Mouse (Mus musculus): Measurements from ENCODE around the gene Mmp13. TPM values are rescaled to one million over a fixed set of nuclear protein-coding genes. Genes with fewer than 3 reads are reported as not detected.
"Not testable (repeated sequence)": the region's sequence is repeated elsewhere in the genome, so short reads cannot be mapped to it uniquely, and the experiment has no call there.

Gene Mmp13
- polyA plus RNA-seq (2015; fragmentation: Nextera tagmentation; extraction: Ambion mirVana): 3.8 TPM in 1 of 2 replicates, not detected in the other

GRCm38 (mm10) chr9:7272214-7272613, at the start of gene Mmp13:
TSS of gene Mmp13 (plus strand) at chr9:7272514.
- no peak within 1 kb of the TSS for H3K4me3 ChIP-seq (ENCODE audit: low read depth, low read length)
- H3K4me2 ChIP-seq (ENCODE audit: low read length): no peak within 1 kb of the TSS
- WGBS: 82% methylated on average over 1 of the region's 1 CpGs
- ATAC-seq: no peak
- no peak within 1 kb of the TSS for H3K27ac ChIP-seq (ENCODE audit: low read length)
- H3K4me1 ChIP-seq (ENCODE audit: control insufficient read depth, insufficient read depth, low read length): no peaks in the 10 kb centered on the region
- H3K27me3 ChIP-seq (ENCODE audit: control insufficient read depth, insufficient read depth, low read depth, low read length): no peaks in the 10 kb centered on the region
- no peaks in the 10 kb centered on the region for H3K36me3 ChIP-seq (ENCODE audit: control insufficient read depth, insufficient read depth, low read length)
- no peak within 1 kb of the TSS for H3K9ac ChIP-seq (ENCODE audit: low read depth, low read length)
- H3K9me3 ChIP-seq (replicated peaks; ENCODE audit: control insufficient read depth, low read length, poor library complexity, severe bottlenecking): no peaks in the 10 kb centered on the region

GRCm38 (mm10) chr9:7238619-7239018, 33.7 kb upstream of the Mmp13 start:
- Histone ChIP-seq H3K9ac (ENCODE audit: low read depth, low read length) (no peak overlapping the region), H3K27ac (ENCODE audit: low read length) (no peak overlapping the region), H3K9me3 (replicated peaks; ENCODE audit: control insufficient read depth, low read length, poor library complexity, severe bottlenecking) (no peaks in the 10 kb centered on the region), H3K4me2 (ENCODE audit: low read length) (no peak overlapping the region), H3K36me3 (ENCODE audit: control insufficient read depth, insufficient read depth, low read length) (no peaks in the 10 kb centered on the region), H3K4me1 (ENCODE audit: control insufficient read depth, insufficient read depth, low read length) (no peaks in the 10 kb centered on the region), H3K27me3 (ENCODE audit: control insufficient read depth, insufficient read depth, low read depth, low read length) (no peaks in the 10 kb centered on the region), H3K4me3 (ENCODE audit: low read depth, low read length) (no peak overlapping the region)
- 100% methylated on average over 1 of the region's 1 CpGs for WGBS
- no peak for ATAC-seq

GRCm38 (mm10) chr9:7239967-7240366, 32.3 kb upstream of the Mmp13 start:
- ATAC-seq: no peak
- Histone ChIP-seq H3K27ac (ENCODE audit: low read length) (no peak overlapping the region), H3K36me3 (ENCODE audit: control insufficient read depth, insufficient read depth, low read length) (no peaks in the 10 kb centered on the region), H3K27me3 (ENCODE audit: control insufficient read depth, insufficient read depth, low read depth, low read length) (no peaks in the 10 kb centered on the region), H3K4me2 (ENCODE audit: low read length) (no peak overlapping the region), H3K4me1 (ENCODE audit: control insufficient read depth, insufficient read depth, low read length) (no peaks in the 10 kb centered on the region), H3K9ac (ENCODE audit: low read depth, low read length) (no peak overlapping the region), H3K9me3 (replicated peaks; ENCODE audit: control insufficient read depth, low read length, poor library complexity, severe bottlenecking) (no peaks in the 10 kb centered on the region), H3K4me3 (ENCODE audit: low read depth, low read length) (no peak overlapping the region)
- WGBS: 81% methylated on average over 2 of the region's 2 CpGs

GRCm38 (mm10) chr9:7252797-7253654, 19.3 kb upstream of the Mmp13 start:
- no peak overlapping the region for H3K9ac ChIP-seq (ENCODE audit: low read depth, low read length)
- no peak overlapping the region for H3K4me2 ChIP-seq (ENCODE audit: low read length)
- no peaks in the 10 kb centered on the region for H3K36me3 ChIP-seq (ENCODE audit: control insufficient read depth, insufficient read depth, low read length)
- H3K9me3 ChIP-seq (replicated peaks; ENCODE audit: control insufficient read depth, low read length, poor library complexity, severe bottlenecking): no peaks in the 10 kb centered on the region
- H3K4me1 ChIP-seq (ENCODE audit: control insufficient read depth, insufficient read depth, low read length): no peaks in the 10 kb centered on the region
- H3K27ac ChIP-seq (ENCODE audit: low read length): no peak overlapping the region
- H3K27me3 ChIP-seq (ENCODE audit: control insufficient read depth, insufficient read depth, low read depth, low read length): no peaks in the 10 kb centered on the region
- no peak for ATAC-seq
- 64% methylated on average over 1 of the region's 1 CpGs for WGBS
- no peak overlapping the region for H3K4me3 ChIP-seq (ENCODE audit: low read depth, low read length)

- Histone ChIP-seq H3K36me3 (ENCODE audit: control insufficient read depth, insufficient read depth, low read length) (no peaks in the 10 kb centered on the region), H3K4me3 (ENCODE audit: low read depth, low read length) (no peak overlapping the region)
- ATAC-seq: no peak
Observed at GRCm38 (mm10) chr9:7261667-7262066, 10.6 kb upstream of the Mmp13 start.

GRCm38 (mm10) chr9:7270071-7270470, 2.2 kb upstream of the Mmp13 start:
- no peaks in the 10 kb centered on the region for H3K27me3 ChIP-seq (ENCODE audit: control insufficient read depth, insufficient read depth, low read depth, low read length)
- WGBS: 62% methylated on average over 3 of the region's 3 CpGs
- no peaks in the 10 kb centered on the region for H3K4me1 ChIP-seq (ENCODE audit: control insufficient read depth, insufficient read depth, low read length)
- no peak overlapping the region for H3K9ac ChIP-seq (ENCODE audit: low read depth, low read length)
- no peak for ATAC-seq
- no peaks in the 10 kb centered on the region for H3K36me3 ChIP-seq (ENCODE audit: control insufficient read depth, insufficient read depth, low read length)
- H3K4me3 ChIP-seq (ENCODE audit: low read depth, low read length): no peak overlapping the region
- no peak overlapping the region for H3K27ac ChIP-seq (ENCODE audit: low read length)
- no peak overlapping the region for H3K4me2 ChIP-seq (ENCODE audit: low read length)
- no peaks in the 10 kb centered on the region for H3K9me3 ChIP-seq (replicated peaks; ENCODE audit: control insufficient read depth, low read length, poor library complexity, severe bottlenecking)

More at GRCm38 (mm10) chr9:7261667-7262066, 10.6 kb upstream of the Mmp13 start:
- whole genome bisulfite sequencing: 92% methylated on average over 1 of the region's 1 CpGs
- H3K4me2 ChIP-seq (ENCODE audit: low read length): no peak overlapping the region
- H3K9me3 ChIP-seq (replicated peaks; ENCODE audit: control insufficient read depth, low read length, poor library complexity, severe bottlenecking): no peaks in the 10 kb centered on the region
- no peaks in the 10 kb centered on the region for H3K4me1 ChIP-seq (ENCODE audit: control insufficient read depth, insufficient read depth, low read length)
- H3K27me3 ChIP-seq (ENCODE audit: control insufficient read depth, insufficient read depth, low read depth, low read length): no peaks in the 10 kb centered on the region
- no peak overlapping the region for H3K27ac ChIP-seq (ENCODE audit: low read length)
- H3K9ac ChIP-seq (ENCODE audit: low read depth, low read length): no peak overlapping the region

- Histone ChIP-seq H3K4me2 (ENCODE audit: low read length) (no peak overlapping the region), H3K4me1 (ENCODE audit: control insufficient read depth, insufficient read depth, low read length) (no peaks in the 10 kb centered on the region), H3K27me3 (ENCODE audit: control insufficient read depth, insufficient read depth, low read depth, low read length) (no peaks in the 10 kb centered on the region), H3K9ac (ENCODE audit: low read depth, low read length) (no peak overlapping the region), H3K27ac (ENCODE audit: low read length) (no peak overlapping the region), H3K9me3 (replicated peaks; ENCODE audit: control insufficient read depth, low read length, poor library complexity, severe bottlenecking) (no peaks in the 10 kb centered on the region), H3K36me3 (ENCODE audit: control insufficient read depth, insufficient read depth, low read length) (no peaks in the 10 kb centered on the region), H3K4me3 (ENCODE audit: low read depth, low read length) (no peak overlapping the region)
- 58% methylated on average over 7 of the region's 7 CpGs for WGBS
- no peak for ATAC-seq
Observed at GRCm38 (mm10) chr9:7282565-7283302, 10.4 kb downstream of the Mmp13 start.

- H3K9ac ChIP-seq (ENCODE audit: low read depth, low read length); H3K36me3 ChIP-seq (ENCODE audit: control insufficient read depth, insufficient read depth, low read length); ATAC-seq; H3K4me2 ChIP-seq (ENCODE audit: low read length); H3K4me3 ChIP-seq (ENCODE audit: low read depth, low read length); H3K4me1 ChIP-seq (ENCODE audit: control insufficient read depth, insufficient read depth, low read length); H3K27ac ChIP-seq (ENCODE audit: low read length); H3K9me3 ChIP-seq (replicated peaks; ENCODE audit: control insufficient read depth, low read length, poor library complexity, severe bottlenecking); H3K27me3 ChIP-seq (ENCODE audit: control insufficient read depth, insufficient read depth, low read depth, low read length): not testable (repeated sequence)
- 50% methylated on average over 2 of the region's 2 CpGs for WGBS
Observed at GRCm38 (mm10) chr9:7283303-7283684, 11.0 kb downstream of the Mmp13 start.

GRCm38 (mm10) chr9:7289501-7289900, 17.2 kb downstream of the Mmp13 start:
- H3K9ac ChIP-seq (ENCODE audit: low read depth, low read length): no peak overlapping the region
- H3K27ac ChIP-seq (ENCODE audit: low read length): no peak overlapping the region
- H3K4me3 ChIP-seq (ENCODE audit: low read depth, low read length): no peak overlapping the region
- no peaks in the 10 kb centered on the region for H3K4me1 ChIP-seq (ENCODE audit: control insufficient read depth, insufficient read depth, low read length)
- WGBS: 87% methylated on average over 2 of the region's 2 CpGs
- H3K36me3 ChIP-seq (ENCODE audit: control insufficient read depth, insufficient read depth, low read length): no peaks in the 10 kb centered on the region
- ATAC-seq: no peak
- no peaks in the 10 kb centered on the region for H3K27me3 ChIP-seq (ENCODE audit: control insufficient read depth, insufficient read depth, low read depth, low read length)
- no peaks in the 10 kb centered on the region for H3K9me3 ChIP-seq (replicated peaks; ENCODE audit: control insufficient read depth, low read length, poor library complexity, severe bottlenecking)
- no peak overlapping the region for H3K4me2 ChIP-seq (ENCODE audit: low read length)
